Mouse (Mus musculus) neural tube, embryonic 15.5 days (tissue): ENCODE data around the gene Gamt. TPM values are rescaled to one million over a fixed set of nuclear protein-coding genes. Genes with fewer than 3 reads are reported as not detected.

Experiments
- ATAC-seq: fragments of 200-750 bp; cut with Nextera tagmentation; 2 replicates; pipeline ENCODE4 v1.8.0; 2017; ENCODE audit warnings: mild to moderate bottlenecking, moderate TSS enrichment, moderate library complexity; ENCODE audit not compliant: low FRiP score
- H3K27ac ChIP-seq: fragments of 300-500 bp; sonication (generic); replicated peaks from 2 replicates; pipeline ENCODE4 v1.5.1; 2015; ENCODE audit warnings: mild to moderate bottlenecking, inconsistent platforms
- H3K27me3 ChIP-seq: fragments of 300-500 bp; sonication (generic); replicated peaks from 2 replicates; pipeline ENCODE4 v1.6.1; 2015; ENCODE audit warnings: inconsistent platforms
- H3K36me3 ChIP-seq: fragments of 300-500 bp; sonication (generic); 2 replicates; pipeline ENCODE4 v1.6.1; 2015; ENCODE audit warnings: inconsistent platforms
- H3K4me1 ChIP-seq: fragments of 300-500 bp; sonication (generic); 2 replicates; pipeline ENCODE4 v1.6.1; 2015; ENCODE audit warnings: inconsistent platforms
- H3K4me2 ChIP-seq: fragments of 300-500 bp; sonication (generic); 2 replicates; pipeline ENCODE4 v1.6.1; 2015; ENCODE audit warnings: inconsistent platforms, mild to moderate bottlenecking, moderate library complexity
- H3K4me3 ChIP-seq: fragments of 300-500 bp; sonication (generic); replicated peaks from 2 replicates; pipeline ENCODE4 v1.5.1; 2015; ENCODE audit warnings: mild to moderate bottlenecking, inconsistent platforms
- H3K9ac ChIP-seq: fragments of 300-500 bp; sonication (generic); replicated peaks from 2 replicates; pipeline ENCODE4 v1.6.1; 2015; ENCODE audit warnings: mild to moderate bottlenecking, inconsistent platforms
- H3K9me3 ChIP-seq: fragments of 300-500 bp; sonication (generic); replicated peaks from 2 replicates; pipeline ENCODE4 v1.6.1; 2016; ENCODE audit warnings: inconsistent platforms
- WGBS: fragments of 180-500 bp; shearing (Covaris S2); methylation state at CpG from one replicate; pipeline ENCODE4 v1.1.7; 2015; ENCODE audit warnings: mixed read lengths; 5-methylcytosine and 5-hydroxymethylcytosine counted together
- polyA plus RNA-seq: library from polyadenylated mRNA; unstranded; fragments of >200 nt; fragmentation: Nextera tagmentation; extraction: Ambion mirVana; gene quantifications from 2 replicates; pipeline ENCODE4 v1.2.1, GENCODE M21; 2015

Gene Gamt
- polyA plus RNA-seq, 1 experiment from 2014 or later, result 34.6 TPM

- H3K36me3 ChIP-seq, result peaks cover 90% of the 10 kb centered on the region
- WGBS, result 90% methylated on average over 20 of the region's 20 CpGs
- no peak overlapping the region for H3K4me3 ChIP-seq
- no peak overlapping the region for H3K9ac ChIP-seq
- no peaks in the 10 kb centered on the region for H3K27me3 ChIP-seq
- H3K4me1 ChIP-seq, result peaks cover 9% of the 10 kb centered on the region
- no peaks in the 10 kb centered on the region for H3K9me3 ChIP-seq
- H3K27ac ChIP-seq, result no peak overlapping the region
- no peak overlapping the region for H3K4me2 ChIP-seq
- ATAC-seq, result no peak
These were observed 21.9 kb upstream of the Gamt start for GRCm38 (mm10) chr10:80282481-80283441.

- no peak; the same call in 1 of the 2 replicates for ATAC-seq
- Histone ChIP-seq H3K27ac (0 out of 2 replicates have a peak overlapping the region, but pooled peaks have one; percentile 37), H3K4me3 (no peak overlapping the region)
These were observed 21.1 kb upstream of the Gamt start for GRCm38 (mm10) chr10:80281921-80282371.

GRCm38 (mm10) chr10:80281304-80281703 is 20.5 kb upstream of the Gamt start:
- WGBS, result 87% methylated on average over 7 of the region's 7 CpGs
- Histone ChIP-seq H3K4me2 (no peak overlapping the region), H3K9ac (no peak overlapping the region), H3K9me3 (no peaks in the 10 kb centered on the region), H3K27me3 (no peaks in the 10 kb centered on the region), H3K4me1 (peaks cover 9% of the 10 kb centered on the region), H3K36me3 (peaks cover 93% of the 10 kb centered on the region), H3K27ac (0 out of 2 replicates have a peak overlapping the region, but pooled peaks have one; percentile 37), H3K4me3 (no peak overlapping the region)
- no peak for ATAC-seq

More at GRCm38 (mm10) chr10:80281921-80282371, 21.1 kb upstream of the Gamt start:
- Histone ChIP-seq H3K36me3 (peaks cover 93% of the 10 kb centered on the region), H3K4me1 (peaks cover 9% of the 10 kb centered on the region), H3K4me2 (no peak overlapping the region), H3K9me3 (no peaks in the 10 kb centered on the region), H3K9ac (0 out of 2 replicates have a peak overlapping the region, but pooled peaks have one; percentile 6), H3K27me3 (no peaks in the 10 kb centered on the region)
- 51% methylated on average over 8 of the region's 8 CpGs for WGBS

- Histone ChIP-seq H3K9ac (no peak overlapping the region), H3K27ac (no peak overlapping the region)
- WGBS, result 96% methylated on average over 12 of the region's 12 CpGs
These were observed 18.5 kb upstream of the Gamt start for GRCm38 (mm10) chr10:80279273-80279672.

GRCm38 (mm10) chr10:80278390-80278789 is 17.6 kb upstream of the Gamt start:
- Histone ChIP-seq H3K4me3 (no peak overlapping the region), H3K4me1 (peaks cover 16% of the 10 kb centered on the region), H3K9me3 (no peaks in the 10 kb centered on the region), H3K36me3 (peaks cover 79% of the 10 kb centered on the region), H3K4me2 (no peak overlapping the region), H3K9ac (no peak overlapping the region), H3K27ac (no peak overlapping the region), H3K27me3 (no peaks in the 10 kb centered on the region)
- no peak for ATAC-seq
- 96% methylated on average over 9 of the region's 9 CpGs for WGBS

More at GRCm38 (mm10) chr10:80279273-80279672, 18.5 kb upstream of the Gamt start:
- peaks cover 9% of the 10 kb centered on the region for H3K4me1 ChIP-seq
- no peaks in the 10 kb centered on the region for H3K27me3 ChIP-seq
- no peaks in the 10 kb centered on the region for H3K9me3 ChIP-seq
- ATAC-seq, result no peak
- H3K4me3 ChIP-seq, result no peak overlapping the region
- H3K36me3 ChIP-seq, result peaks cover 88% of the 10 kb centered on the region
- no peak overlapping the region for H3K4me2 ChIP-seq

GRCm38 (mm10) chr10:80276238-80276637 is 15.4 kb upstream of the Gamt start:
- Histone ChIP-seq H3K27me3 (no peaks in the 10 kb centered on the region), H3K9ac (no peak overlapping the region), H3K27ac (no peak overlapping the region), H3K36me3 (peaks cover 65% of the 10 kb centered on the region), H3K9me3 (no peaks in the 10 kb centered on the region), H3K4me3 (no peak overlapping the region), H3K4me1 (peaks cover 17% of the 10 kb centered on the region), H3K4me2 (no peak overlapping the region)
- 86% methylated on average over 5 of the region's 5 CpGs for WGBS
- no peak for ATAC-seq

GRCm38 (mm10) chr10:80273847-80274246 is 13.0 kb upstream of the Gamt start:
- WGBS, result 89% methylated on average over 3 of the region's 3 CpGs
- H3K4me1 ChIP-seq, result peaks cover 39% of the 10 kb centered on the region
- no peak overlapping the region for H3K4me3 ChIP-seq
- no peak overlapping the region for H3K4me2 ChIP-seq
- no peak overlapping the region for H3K9ac ChIP-seq
- no peak for ATAC-seq
- H3K36me3 ChIP-seq, result peaks cover 43% of the 10 kb centered on the region
- no peaks in the 10 kb centered on the region for H3K9me3 ChIP-seq
- H3K27me3 ChIP-seq, result no peaks in the 10 kb centered on the region
- no peak overlapping the region for H3K27ac ChIP-seq

- H3K4me2 ChIP-seq, result no peak overlapping the region
- no peak overlapping the region for H3K27ac ChIP-seq
- H3K36me3 ChIP-seq, result peaks cover 24% of the 10 kb centered on the region
- no peak overlapping the region for H3K4me3 ChIP-seq
- H3K9me3 ChIP-seq, result no peaks in the 10 kb centered on the region
- H3K9ac ChIP-seq, result no peak overlapping the region; the same call in 1 of the 2 replicates
- no peaks in the 10 kb centered on the region for H3K27me3 ChIP-seq
- WGBS, result 89% methylated on average over 8 of the region's 8 CpGs
- no peak for ATAC-seq
- peaks cover 58% of the 10 kb centered on the region for H3K4me1 ChIP-seq
These were observed 11.2 kb upstream of the Gamt start for GRCm38 (mm10) chr10:80271870-80272585.

GRCm38 (mm10) chr10:80271186-80271843 is 10.5 kb upstream of the Gamt start:
- no peak overlapping the region for H3K4me3 ChIP-seq
- peaks cover 65% of the 10 kb centered on the region for H3K4me1 ChIP-seq
- no peak overlapping the region for H3K27ac ChIP-seq
- H3K9ac ChIP-seq, result no peak overlapping the region
- no peaks in the 10 kb centered on the region for H3K27me3 ChIP-seq
- H3K36me3 ChIP-seq, result peaks cover 18% of the 10 kb centered on the region
- H3K9me3 ChIP-seq, result no peaks in the 10 kb centered on the region
- H3K4me2 ChIP-seq, result no peak overlapping the region
- WGBS, result 89% methylated on average over 5 of the region's 5 CpGs
- no peak for ATAC-seq

GRCm38 (mm10) chr10:80270734-80271181 is 9.9 kb upstream of the Gamt start:
- H3K36me3 ChIP-seq, result peaks cover 13% of the 10 kb centered on the region
- no peak overlapping the region for H3K27ac ChIP-seq
- H3K4me3 ChIP-seq, result no peak overlapping the region
- WGBS, result 73% methylated on average over 6 of the region's 6 CpGs
- ATAC-seq, result no peak
- no peaks in the 10 kb centered on the region for H3K27me3 ChIP-seq
- H3K9ac ChIP-seq, result 0 out of 2 replicates have a peak overlapping the region, but pooled peaks have one; percentile 26
- no peak overlapping the region; the same call in 1 of the 2 replicates for H3K4me2 ChIP-seq
- H3K9me3 ChIP-seq, result no peaks in the 10 kb centered on the region
- peaks cover 70% of the 10 kb centered on the region for H3K4me1 ChIP-seq

- no peaks in the 10 kb centered on the region for H3K9me3 ChIP-seq
- peak overlapping the region; percentile 26; the same call in 1 of the 2 replicates for H3K9ac ChIP-seq
- H3K4me2 ChIP-seq, result no peak overlapping the region; the same call in 1 of the 2 replicates
- ATAC-seq, result no peak
- peaks cover 9% of the 10 kb centered on the region for H3K36me3 ChIP-seq
- no peak overlapping the region for H3K4me3 ChIP-seq
- 93% methylated on average over 2 of the region's 2 CpGs for WGBS
- H3K27ac ChIP-seq, result no peak overlapping the region
- H3K27me3 ChIP-seq, result no peaks in the 10 kb centered on the region
- H3K4me1 ChIP-seq, result peaks cover 74% of the 10 kb centered on the region
These were observed 9.3 kb upstream of the Gamt start for GRCm38 (mm10) chr10:80270099-80270498.
